Mouse (Mus musculus) left cerebral cortex, adult 9 months (tissue): ENCODE data around the gene Fastkd5.
"Not testable (repeated sequence)": the region's sequence is repeated elsewhere in the genome, so short reads cannot be mapped to it uniquely, and the experiment has no call there.

ENCODE experiments used
- DNase-seq, 2 experiments: peaks; one replicate each; pipeline ENCODE4 v3.0.0; 2022; ENCODE audit warnings: low spot score in 2 of 2

The Fastkd5 gene

DNA sequence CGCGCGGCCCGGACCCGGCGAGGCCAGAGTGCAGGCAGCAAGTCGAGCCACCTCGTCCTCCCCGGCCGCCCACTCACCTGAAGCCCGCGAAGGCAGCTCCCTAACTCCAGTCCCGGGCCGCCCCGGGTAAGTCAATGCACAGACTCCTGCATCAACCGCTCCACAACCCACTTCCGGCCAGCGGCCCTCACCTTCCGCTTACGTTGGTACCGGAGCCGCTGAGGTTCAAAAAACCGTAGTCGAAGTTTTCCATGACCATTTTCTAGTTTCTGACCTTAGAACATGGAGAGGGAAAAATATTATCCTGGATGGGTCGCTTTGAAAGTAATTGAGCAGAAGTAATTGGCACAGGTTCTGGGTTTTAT lies at the start of gene Fastkd5, which contains the start of gene Ubox5:
Fastkd5 (minus strand) TSS at position 189 of the 365 bp plus-strand sequence.
Ubox5 (minus strand) TSS at position 200 of the 365 bp plus-strand sequence.
- peak in 1 of 2 experiments; percentile 92 for DNase-seq

DNA sequence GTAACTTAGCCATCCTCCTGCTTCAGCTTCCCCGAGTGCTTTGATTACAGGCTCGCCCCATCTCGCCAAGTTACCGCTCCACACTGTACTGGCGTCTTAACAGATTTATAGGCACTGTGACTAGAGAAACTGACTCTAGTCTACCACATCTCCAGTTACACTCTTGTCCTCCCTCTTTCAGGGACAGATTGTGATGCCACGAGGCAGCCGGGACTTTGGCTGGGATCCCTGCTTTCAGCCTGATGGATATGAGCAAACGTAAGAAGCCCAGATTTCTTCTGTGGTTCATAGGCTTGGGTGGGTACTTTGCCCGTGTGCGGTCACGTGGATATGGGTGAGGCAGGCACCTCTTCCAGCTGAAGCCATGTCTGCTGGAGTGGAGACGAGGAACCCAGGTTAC lies 49.3 kb upstream of the Fastkd5 start:
- DNase-seq, result no peak

DNA sequence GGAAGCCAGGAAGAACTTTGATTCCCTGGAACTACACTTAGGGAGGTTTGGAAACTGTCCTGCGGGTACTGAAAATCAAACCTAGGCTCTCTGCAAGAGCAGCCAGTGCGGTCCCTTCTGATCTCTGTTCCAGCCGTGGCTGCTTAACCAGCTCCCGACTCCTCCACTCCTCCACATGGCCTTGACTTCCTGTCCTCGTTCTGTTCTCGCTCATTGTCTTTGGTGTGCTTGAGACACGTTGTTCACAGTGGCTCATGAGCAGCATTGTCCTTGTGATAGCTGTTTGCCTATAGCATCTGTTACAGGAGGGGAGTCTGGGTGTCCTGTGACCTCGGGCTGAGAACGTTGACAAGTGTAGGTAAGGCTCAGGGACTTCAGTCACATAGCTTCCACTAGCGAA lies 47.4 kb upstream of the Fastkd5 start:
- DNase-seq, result no peak

DNA sequence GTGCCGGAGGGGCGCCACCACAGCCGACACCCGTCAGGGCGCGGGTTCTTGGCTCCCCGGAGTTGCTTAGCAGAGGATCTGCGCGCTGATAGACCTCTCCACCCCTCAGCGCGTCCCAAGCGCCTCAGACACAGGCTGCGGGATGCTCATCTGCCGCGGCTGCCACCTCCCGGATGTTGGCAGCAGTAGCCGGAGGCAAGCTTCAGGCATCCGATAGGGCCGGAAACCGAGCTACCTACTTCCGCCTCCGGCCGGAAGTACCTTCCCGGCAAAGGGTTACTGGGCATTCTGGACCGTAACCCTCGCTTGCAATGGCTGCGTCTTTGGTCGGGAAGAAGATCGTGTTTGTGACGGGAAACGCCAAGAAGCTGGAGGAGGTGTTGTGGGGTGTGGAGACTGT lies 37.7 kb upstream of the Fastkd5 start, which contains the start of gene Itpa:
Itpa (plus strand) TSS at position 52 of the 400 bp plus-strand sequence.
- peak; percentile 68 to 88 for DNase-seq

DNA sequence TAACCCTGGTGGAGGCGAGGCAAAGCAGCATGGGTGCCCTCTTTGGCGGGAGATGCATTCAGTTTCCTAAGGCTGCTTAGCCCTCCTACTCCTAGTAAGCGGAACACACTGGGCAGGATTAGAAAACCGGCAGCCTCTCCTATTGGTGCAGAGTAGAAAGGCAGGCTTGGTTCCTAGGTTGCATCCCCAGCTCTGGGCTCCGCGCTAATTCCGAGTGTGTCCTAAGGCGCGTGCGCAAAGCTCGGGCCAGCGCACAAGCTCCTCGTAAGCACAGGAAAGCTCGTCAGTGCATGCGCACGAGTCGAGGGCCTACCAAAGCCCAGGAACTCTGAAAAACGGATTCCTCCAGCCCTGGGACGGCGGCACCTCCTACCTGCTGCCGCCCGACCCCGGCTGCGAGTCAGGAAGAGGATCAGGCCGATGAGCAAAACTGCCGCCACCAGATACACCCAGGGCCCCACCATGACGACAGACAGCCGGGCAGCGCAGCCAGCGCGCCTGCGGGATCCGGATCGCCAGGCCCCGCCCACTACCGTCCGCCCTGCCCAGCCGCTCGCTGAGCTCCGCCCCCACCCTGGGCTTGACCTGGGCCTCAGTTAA lies 34.4 kb upstream of the Fastkd5 start, which contains the start of gene Ddrgk1:
Ddrgk1 (minus strand) TSS at position 558 of the 600 bp plus-strand sequence.
- DNase-seq, result peak; percentile 95

DNA sequence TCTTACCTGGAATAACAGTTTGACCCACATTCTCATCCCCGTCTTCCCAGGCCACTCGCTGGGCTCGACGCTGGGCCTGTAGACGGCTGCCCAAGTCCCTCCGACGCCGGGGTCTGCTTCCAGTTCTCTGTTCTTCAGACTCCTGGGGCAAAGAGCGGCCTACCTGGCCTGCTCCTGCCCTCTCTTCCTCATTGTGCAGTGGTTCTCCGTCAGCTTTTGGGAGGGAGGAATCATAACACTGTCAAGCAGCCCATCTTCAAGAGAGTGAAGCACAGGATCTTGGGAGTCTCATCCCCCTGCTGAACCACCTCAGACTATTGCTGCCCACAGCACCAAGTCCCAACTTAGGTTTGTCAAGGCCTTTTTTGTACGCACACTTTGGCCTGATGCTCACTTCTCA lies 33.5 kb upstream of the Fastkd5 start:
- DNase-seq, result no peak

DNA sequence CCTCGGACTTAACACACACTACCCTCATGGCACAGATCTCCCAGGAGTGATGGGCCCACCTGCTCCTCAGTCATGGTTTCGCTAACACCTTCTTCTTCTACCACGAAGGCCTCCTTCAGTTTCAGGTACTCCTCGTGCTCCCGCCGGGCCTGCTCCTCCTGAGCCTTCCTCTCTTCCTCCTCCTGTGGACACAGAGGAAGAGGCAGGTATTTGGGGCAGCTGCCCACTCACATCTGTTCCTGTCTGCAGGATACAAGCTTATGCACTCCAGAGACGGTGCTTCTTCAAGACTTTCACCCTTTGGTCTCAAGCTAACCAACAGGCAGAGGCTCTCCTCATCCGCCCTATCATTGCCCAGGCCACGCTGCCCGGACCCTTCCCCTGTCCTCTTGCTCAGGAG lies 28.7 kb upstream of the Fastkd5 start:
- no peak for DNase-seq

- peak; percentile 86 to 89 for DNase-seq
These were observed 27.7 kb upstream of the Fastkd5 start for GRCm38 (mm10) chr2:130657541-130657940.

DNA sequence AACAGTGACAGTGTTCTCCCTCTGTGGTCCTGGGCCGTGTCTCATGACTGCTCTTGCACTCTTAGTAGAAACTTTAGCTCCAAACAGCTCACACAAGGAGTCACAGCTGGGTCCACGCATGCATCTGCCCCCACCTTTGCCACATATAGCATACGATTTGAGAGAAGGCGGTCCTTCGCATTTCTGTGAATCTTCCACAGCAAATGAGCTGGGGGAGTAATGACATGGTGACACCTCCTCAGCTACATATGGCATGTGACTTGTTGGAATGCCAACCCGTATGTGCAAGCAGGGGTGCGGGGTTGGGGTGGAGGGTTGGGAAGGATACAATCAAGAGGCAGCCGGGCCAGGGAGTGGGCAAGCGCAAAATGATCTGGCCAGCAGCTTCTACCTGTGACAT lies 26.7 kb upstream of the Fastkd5 start:
- peak; percentile 84 for DNase-seq

DNA sequence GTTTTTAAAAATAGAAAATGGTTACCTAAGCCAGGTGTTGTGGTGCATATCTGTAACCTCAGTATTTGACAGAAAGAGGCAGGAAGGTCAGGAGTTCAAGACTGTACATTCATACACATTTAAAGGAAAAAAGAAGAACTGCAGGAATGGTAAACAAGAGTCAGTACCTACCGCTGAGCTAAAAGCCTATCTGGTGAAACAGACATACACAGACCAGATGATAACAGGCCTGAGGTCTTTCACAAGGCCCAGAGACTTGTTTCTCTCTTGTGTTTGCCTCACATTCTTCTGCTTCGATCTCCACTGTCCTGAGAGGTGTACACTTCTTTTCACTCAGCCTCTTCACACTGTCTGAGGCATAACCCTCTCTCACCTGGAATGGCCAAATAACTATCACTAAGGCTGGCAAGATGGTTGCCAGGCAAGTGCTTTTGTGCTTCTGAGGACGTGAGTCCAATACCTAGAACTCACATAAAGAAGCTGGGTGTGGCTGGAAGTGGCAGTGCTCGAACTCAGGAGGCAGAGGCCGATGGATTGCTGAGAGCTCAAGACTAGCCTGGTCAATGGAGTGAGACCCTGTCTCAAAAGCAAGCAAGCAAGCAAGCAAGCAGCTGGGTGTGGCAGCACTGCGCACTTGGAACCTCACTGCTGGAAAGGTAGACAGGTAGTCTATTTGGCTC lies 26.0 kb upstream of the Fastkd5 start:
- DNase-seq, result no peak

DNA sequence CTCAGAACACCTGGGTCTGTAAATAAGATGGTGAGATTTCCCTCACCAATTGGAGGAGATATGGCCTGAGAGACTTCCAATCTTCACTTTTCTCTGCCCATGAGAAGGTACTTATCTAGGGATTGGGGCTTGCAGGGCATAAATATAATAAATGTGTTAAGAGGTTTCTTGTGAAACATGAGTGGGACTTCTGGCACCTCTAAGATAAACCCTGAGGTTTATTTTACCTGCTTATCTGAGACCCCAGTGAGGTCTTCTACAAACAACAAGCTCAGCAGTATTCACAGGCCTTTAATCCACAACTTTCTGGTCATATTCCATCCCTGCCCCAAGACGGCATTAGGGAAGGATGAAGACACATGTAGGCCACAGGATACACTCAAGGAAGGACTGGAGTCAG lies 23.9 kb upstream of the Fastkd5 start:
- DNase-seq, result no peak

DNA sequence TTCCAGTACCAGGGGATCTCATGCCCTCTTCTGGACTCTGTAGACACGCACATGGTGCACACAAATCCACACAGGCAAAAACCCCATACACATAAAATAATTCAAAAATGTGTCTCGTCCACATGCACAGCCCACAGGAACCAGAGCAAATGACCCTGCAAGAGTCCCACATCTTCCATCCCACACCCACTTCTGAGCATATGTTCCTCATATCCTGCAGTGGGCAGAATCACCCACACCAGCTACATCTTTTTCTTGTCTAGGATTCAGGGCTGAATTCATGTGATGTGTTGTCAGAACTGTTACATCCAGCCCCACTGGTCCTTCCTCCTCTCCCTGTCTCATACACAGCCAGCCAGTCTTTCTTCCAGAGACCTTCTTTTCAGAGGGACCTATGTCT lies 23.5 kb upstream of the Fastkd5 start:
- DNase-seq, result peak in 1 of 2 experiments; percentile 55

GRCm38 (mm10) chr2:130649028-130649427 lies 19.2 kb upstream of the Fastkd5 start:
- DNase-seq, result not testable (repeated sequence)

DNA sequence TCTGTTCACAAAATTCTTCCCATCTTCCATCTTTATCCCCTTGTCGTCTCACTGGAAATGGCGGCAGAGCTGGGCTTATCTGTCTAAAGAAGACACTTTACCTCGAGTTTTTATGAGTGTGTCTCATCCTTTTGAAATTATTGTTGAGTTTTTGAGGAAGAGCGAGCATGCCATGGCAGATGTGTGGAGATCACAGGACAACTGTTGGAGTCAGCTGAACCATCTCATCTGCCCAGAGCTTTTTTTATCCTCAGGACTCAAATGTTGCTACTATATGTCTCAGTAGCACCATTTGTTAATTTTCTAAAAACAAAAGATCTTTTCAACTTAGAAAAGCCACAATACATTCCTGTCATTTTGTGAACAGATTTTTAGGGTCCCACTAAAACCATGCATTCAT lies 15.4 kb upstream of the Fastkd5 start:
- no peak for DNase-seq

DNA sequence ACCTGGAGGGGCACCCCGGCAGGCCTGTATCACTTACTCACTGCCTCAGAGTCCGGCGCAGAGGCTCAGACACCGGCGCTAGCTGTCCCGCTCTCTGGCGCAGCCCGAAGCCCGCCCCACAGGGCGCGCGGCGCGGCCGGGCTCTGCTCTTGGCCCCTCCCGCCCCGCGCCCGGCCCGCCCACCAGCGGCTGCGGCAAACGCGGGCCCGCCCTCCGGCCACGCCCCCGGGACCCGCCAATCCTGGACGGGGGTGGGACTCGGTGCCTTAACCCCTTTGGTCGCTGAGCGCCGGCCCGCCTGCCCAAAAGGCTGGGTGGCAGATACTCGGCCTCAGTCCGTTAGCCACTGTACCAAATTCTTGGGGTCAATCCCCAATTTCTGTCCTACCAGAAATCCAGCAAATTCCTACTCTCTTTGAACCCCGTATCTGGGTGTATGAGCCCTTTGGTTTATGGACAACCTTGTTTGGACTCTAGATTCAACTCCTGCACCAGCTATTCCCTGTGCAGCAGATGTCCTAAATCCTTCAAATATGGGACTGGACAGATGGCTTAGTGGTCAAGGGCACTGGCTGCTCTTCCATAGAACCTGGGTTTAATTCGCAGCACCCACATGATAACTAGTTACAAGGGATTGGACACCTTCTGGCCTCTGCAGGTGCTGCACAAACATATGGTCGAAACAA lies 13.0 kb upstream of the Fastkd5 start, which contains the start of gene Lzts3:
Lzts3 (minus strand) TSS at position 120 of the 686 bp plus-strand sequence.
- peak; percentile 82 to 87 for DNase-seq

DNA sequence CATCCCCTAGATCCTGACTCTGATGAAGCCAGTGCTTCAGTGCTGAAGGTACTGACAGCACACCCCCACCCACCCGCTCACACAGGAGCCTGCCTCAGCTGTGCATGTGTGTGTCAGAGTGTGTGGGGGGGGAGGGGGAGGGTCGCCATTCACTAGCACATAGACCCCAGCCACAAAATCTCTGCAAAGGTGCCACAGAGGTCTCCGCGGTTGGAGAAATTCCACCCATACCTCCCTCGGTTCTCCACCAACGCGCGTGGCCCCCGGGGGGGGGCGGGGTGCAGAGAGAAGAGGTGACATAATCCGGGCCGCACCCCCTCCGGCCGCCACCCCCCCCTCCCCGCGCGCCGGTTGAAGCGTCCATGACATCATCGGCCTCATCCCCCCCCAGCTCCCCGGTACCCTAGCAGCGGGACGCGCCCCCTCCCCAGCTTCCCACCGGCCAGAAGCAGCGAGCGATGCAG lies 12.4 kb upstream of the Fastkd5 start:
- DNase-seq, result no peak

GRCm38 (mm10) chr2:130641351-130642025 lies 11.7 kb upstream of the Fastkd5 start:
- no peak for DNase-seq

DNA sequence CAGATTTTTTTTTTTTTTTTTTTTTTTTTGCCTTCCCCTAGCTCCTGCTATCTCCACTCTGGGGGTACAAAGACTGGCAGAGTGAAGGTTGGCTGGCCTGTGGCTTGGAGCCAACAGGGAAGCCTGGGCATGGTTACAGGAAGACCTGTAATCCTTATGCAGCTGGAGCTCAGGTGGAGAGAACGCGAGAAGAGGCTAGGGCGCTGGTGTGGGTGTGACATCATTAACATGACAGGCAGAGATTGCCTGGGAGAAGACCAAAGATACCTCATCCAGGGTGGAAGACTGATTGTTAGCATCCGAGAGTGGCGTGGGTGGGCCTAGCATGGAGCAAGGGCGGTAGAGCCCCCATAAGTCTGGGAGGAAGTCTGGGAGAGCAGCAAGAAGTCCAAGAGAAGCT lies 9.4 kb upstream of the Fastkd5 start:
- DNase-seq, result no peak

DNA sequence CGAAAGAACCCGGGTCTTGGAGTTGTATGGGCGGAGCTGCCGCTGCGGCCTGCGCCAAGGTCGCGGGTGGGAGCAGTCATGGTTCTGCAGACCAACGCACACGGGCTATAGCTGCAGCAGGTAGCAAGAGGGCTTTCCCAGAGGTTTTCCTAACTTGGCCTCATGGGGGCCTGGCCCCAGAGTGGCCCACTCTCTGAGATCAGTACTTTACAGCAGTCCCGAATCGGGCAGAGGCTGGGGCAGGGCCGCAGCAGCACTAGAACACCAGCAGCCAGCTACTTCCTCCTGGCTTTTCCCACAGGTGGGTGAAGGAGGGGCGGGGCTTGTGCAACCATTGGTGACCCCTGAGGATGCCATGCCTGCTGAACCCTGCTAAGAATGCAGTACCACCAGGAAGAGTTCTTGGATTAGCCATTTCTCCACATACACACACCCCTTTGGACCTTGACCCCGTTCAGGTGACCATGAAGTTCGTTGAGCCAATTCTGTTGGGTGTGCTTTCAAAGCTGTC lies 8.3 kb upstream of the Fastkd5 start:
- DNase-seq, result no peak

GRCm38 (mm10) chr2:130635847-130636246 lies 6.0 kb upstream of the Fastkd5 start:
- DNase-seq, result no peak

DNA sequence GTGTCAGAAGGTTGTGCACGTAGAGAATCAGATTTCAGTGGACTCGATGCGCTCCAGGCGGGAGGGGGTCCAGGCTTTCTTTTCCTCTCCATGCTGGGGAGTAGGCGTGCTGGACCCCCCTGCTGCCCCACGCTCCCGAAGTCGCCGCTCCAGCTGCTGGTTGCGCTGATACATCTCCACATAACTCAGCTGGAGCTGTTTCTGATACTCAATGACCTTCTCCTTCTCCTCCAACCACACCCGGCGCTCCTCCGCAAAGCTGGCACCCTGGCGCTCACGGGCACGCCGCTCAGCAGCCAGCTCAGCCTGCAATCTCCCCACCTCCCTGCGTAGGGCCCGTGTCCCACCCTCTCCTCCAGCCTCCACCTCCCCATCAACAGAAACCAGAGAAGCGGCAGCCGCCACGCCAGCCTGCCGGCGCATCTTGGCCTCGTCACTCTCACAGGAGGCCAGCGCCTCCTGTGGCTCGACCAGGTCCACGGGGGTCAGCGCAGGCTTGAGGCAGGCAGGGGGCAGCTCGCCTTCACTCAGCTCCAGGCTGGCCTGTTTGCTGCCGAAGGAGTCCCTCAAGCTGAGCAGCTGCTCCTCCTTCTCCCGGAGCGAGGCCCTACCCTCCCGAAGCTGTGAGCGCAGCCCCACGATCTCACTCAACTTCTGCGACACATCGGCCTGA lies 5.0 kb upstream of the Fastkd5 start:
- no peak for DNase-seq
